23 mouse cellular contexts compared by ENCODE assay signal in genomic region chr4:136545151-136545550, GRCm38 (mm10). TPM values are rescaled to one million over a fixed set of nuclear protein-coding genes. Genes with fewer than 3 reads are reported as not detected.
DNase-seq lines count a peak whose midpoint lies in the region; TF ChIP-seq lines count a peak whose summit lies in the region.
"Had no signal": no experiment of that assay in that cellular context is flagged by ENCODE, and none has a peak within 500 bp of the region (broad histone marks: within the 10 kb centered on the region; RNA-seq: fewer than 3 reads in every experiment).

No protein-coding gene starts in this region.

- TF ChIP-seq CTCF in layer of hippocampus, adult 2 months (conservative IDR thresholded peaks at IDR 0.05), result no peak

- peak; percentile 21 for DNase-seq in cerebellum, adult 11 months
- no peak for DNase-seq in cerebellum, adult 8-10 months
- no peak for DNase-seq in layer of hippocampus, adult 2 months (ENCODE audit: low spot score in 2 of 2)
- DNase-seq in layer of hippocampus, postnatal 36 days, result no peak
- DNase-seq in cerebellum, adult 9-11 months, result peak; percentile 56
- DNase-seq in adrenal gland, postnatal 10 days, result no peak
- DNase-seq in embryo, embryonic 10.5 days (ENCODE audit: low spot score), result no peak
- DNase-seq: adrenal gland, postnatal 14 days; gastrocnemius, postnatal 14 days; heart, adult 18-20 months; heart, postnatal 14 days; kidney, adult 11 months; kidney, postnatal 4 days; liver, postnatal 0 days; thymus, postnatal 36 days had no signal

- no peak overlapping the region for H3K4me3 ChIP-seq in layer of hippocampus, adult 2 months
- H3K4me3 ChIP-seq: embryonic facial prominence, embryonic 15.5 days; heart, embryonic 13.5 days; kidney, embryonic 15.5 days; limb, embryonic 12.5 days; midbrain, embryonic 15.5 days; neural tube, embryonic 13.5 days; stomach, embryonic 15.5 days had no signal

- H3K27ac ChIP-seq in layer of hippocampus, adult 2 months, result peak overlapping the region; percentile 88
- H3K27ac ChIP-seq: embryonic facial prominence, embryonic 15.5 days; heart, embryonic 13.5 days; kidney, embryonic 15.5 days; limb, embryonic 12.5 days; macrophage; midbrain, embryonic 15.5 days; neural tube, embryonic 13.5 days; stomach, embryonic 15.5 days had no signal

RNA-seq across cellular contexts. Expression of gene Kdm1a, which starts 57.4 kb away (rescaled TPM):
- total RNA-seq in layer of hippocampus, adult 2 months (2021), result 10 to 100 TPM; 89.0 to 91.6 TPM
- total RNA-seq in layer of hippocampus, postnatal 36 days (2021), result 10 to 100 TPM; 89.2 to 95.6 TPM
- 10 to 100 TPM; 40.7 to 52.3 TPM for total RNA-seq in adrenal gland, postnatal 10 days (2021)

Comparison
In these comparisons a context has a peak if more than half of its experiments do, and no peak if none do; other contexts are left out.
1. DNase-seq: peak in cerebellum, adult 11 months (single experiment) and cerebellum, adult 9-11 months (single experiment); none in cerebellum, adult 8-10 months (single experiment), layer of hippocampus, adult 2 months (0 of 2), layer of hippocampus, postnatal 36 days (0 of 2), adrenal gland, postnatal 10 days (single experiment) and embryo, embryonic 10.5 days (single experiment).